Mouse (Mus musculus) lung, postnatal 0 days (tissue): ENCODE results near the gene Nupl1.

Experiments used
- CTCF ChIP-seq: IDR thresholded peaks from 2 replicates; pipeline ENCODE4 v1.5.1; 2016; ENCODE audit warnings: antibody characterized with exemption, mild to moderate bottlenecking
- EP300 ChIP-seq: IDR thresholded peaks from 2 replicates; pipeline ENCODE4 v1.6.1; 2016; ENCODE audit warnings: antibody characterized with exemption, mild to moderate bottlenecking, control low read depth

- no peak for TF ChIP-seq CTCF
- TF ChIP-seq EP300: no peak
These were observed 116.5 kb downstream of the Nupl1 start for GRCm38 (mm10) chr14:60134720-60135119.
